Mouse (Mus musculus) liver, embryonic 15.5 days (tissue): ENCODE data around the gene Dusp2. TPM values are rescaled to one million over a fixed set of nuclear protein-coding genes. Genes with fewer than 3 reads are reported as not detected.

Experiments used
- ATAC-seq: fragments of 200-750 bp; cut with Nextera tagmentation; 2 replicates; pipeline ENCODE4 v1.8.0; 2017; ENCODE audit warnings: moderate number of reproducible peaks, mild to moderate bottlenecking, moderate library complexity; ENCODE audit not compliant: insufficient read depth
- H3K27ac ChIP-seq: fragments of 300-500 bp; sonication (generic); replicated peaks from 2 replicates; pipeline ENCODE4 v1.5.1; 2015; ENCODE audit warnings: mild to moderate bottlenecking, inconsistent platforms
- H3K27me3 ChIP-seq: fragments of 300-500 bp; sonication (generic); 2 replicates; pipeline ENCODE4 v1.6.1; 2015; ENCODE audit warnings: mild to moderate bottlenecking, inconsistent platforms
- H3K36me3 ChIP-seq: fragments of 300-500 bp; sonication (generic); replicated peaks from 2 replicates; pipeline ENCODE4 v1.6.1; 2015; ENCODE audit warnings: moderate library complexity, mild to moderate bottlenecking, inconsistent platforms
- H3K4me1 ChIP-seq: fragments of 300-500 bp; sonication (generic); replicated peaks from 2 replicates; pipeline ENCODE4 v1.6.1; 2015; ENCODE audit warnings: inconsistent platforms
- H3K4me2 ChIP-seq: fragments of 300-500 bp; sonication (generic); 2 replicates; pipeline ENCODE4 v1.6.1; 2015; ENCODE audit warnings: moderate library complexity, mild to moderate bottlenecking, inconsistent platforms
- H3K4me3 ChIP-seq: fragments of 300-500 bp; sonication (generic); replicated peaks from 2 replicates; pipeline ENCODE4 v1.5.1; 2015; ENCODE audit warnings: mild to moderate bottlenecking, inconsistent platforms
- H3K9ac ChIP-seq: fragments of 300-500 bp; sonication (generic); 2 replicates; pipeline ENCODE4 v1.6.1; 2015; ENCODE audit warnings: moderate library complexity, mild to moderate bottlenecking, inconsistent platforms
- H3K9me3 ChIP-seq: fragments of 300-500 bp; sonication (generic); replicated peaks from 2 replicates; pipeline ENCODE4 v1.6.1; 2016; ENCODE audit warnings: inconsistent platforms
- WGBS: fragments of 180-500 bp; shearing (Covaris S2); methylation state at CpG from one replicate; pipeline ENCODE4 v1.1.7; 2015; ENCODE audit warnings: mixed read lengths; ENCODE audit not compliant: insufficient replicate concordance; 5-methylcytosine and 5-hydroxymethylcytosine counted together
- polyA plus RNA-seq: library from polyadenylated mRNA; unstranded; fragments of >200 nt; fragmentation: Nextera tagmentation; extraction: Ambion mirVana; gene quantifications from 2 replicates; pipeline ENCODE4 v1.2.1, GENCODE M21; 2015

The Dusp2 gene
- polyA plus RNA-seq, 1 experiment from 2014 or later, result 2.6 TPM

- H3K9ac ChIP-seq, result no peak overlapping the region
- WGBS, result 71% methylated on average over 1 of the region's 1 CpGs
- H3K36me3 ChIP-seq, result no peaks in the 10 kb centered on the region
- H3K4me3 ChIP-seq, result no peak overlapping the region
- H3K9me3 ChIP-seq, result no peaks in the 10 kb centered on the region
- no peak overlapping the region for H3K4me2 ChIP-seq
- peaks cover 12% of the 10 kb centered on the region for H3K4me1 ChIP-seq
- no peak overlapping the region for H3K27ac ChIP-seq
- no peak for ATAC-seq
- H3K27me3 ChIP-seq, result no peaks in the 10 kb centered on the region
These were observed 12.3 kb upstream of the Dusp2 start for GRCm38 (mm10) chr2:127323667-127324066.

DNA sequence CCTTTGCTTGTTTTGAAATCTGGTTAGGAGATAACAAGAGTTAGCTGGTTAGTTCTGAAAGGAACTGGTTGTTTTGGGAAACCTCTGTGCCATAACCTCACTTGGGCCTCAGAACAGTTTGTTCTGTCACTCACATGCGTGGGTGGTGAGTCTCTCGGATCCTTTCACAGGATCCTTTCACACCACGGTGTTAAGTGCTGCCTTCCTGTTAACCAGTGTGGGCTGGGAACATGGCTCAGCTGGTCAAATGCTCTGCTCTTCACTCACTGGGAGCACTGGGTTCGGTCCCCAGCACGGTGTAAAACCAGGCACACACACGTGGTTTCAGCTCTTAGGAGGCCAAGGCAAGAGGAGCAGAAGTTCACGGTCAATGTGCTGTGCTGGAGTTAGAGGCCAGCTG, 11.5 kb upstream of the Dusp2 start:
- Histone ChIP-seq H3K27me3 (no peaks in the 10 kb centered on the region), H3K9me3 (no peaks in the 10 kb centered on the region), H3K4me2 (no peak overlapping the region), H3K36me3 (no peaks in the 10 kb centered on the region), H3K27ac (no peak overlapping the region), H3K4me3 (no peak overlapping the region), H3K9ac (no peak overlapping the region), H3K4me1 (peaks cover 19% of the 10 kb centered on the region)
- 32% methylated on average over 7 of the region's 7 CpGs for WGBS
- ATAC-seq, result no peak

DNA sequence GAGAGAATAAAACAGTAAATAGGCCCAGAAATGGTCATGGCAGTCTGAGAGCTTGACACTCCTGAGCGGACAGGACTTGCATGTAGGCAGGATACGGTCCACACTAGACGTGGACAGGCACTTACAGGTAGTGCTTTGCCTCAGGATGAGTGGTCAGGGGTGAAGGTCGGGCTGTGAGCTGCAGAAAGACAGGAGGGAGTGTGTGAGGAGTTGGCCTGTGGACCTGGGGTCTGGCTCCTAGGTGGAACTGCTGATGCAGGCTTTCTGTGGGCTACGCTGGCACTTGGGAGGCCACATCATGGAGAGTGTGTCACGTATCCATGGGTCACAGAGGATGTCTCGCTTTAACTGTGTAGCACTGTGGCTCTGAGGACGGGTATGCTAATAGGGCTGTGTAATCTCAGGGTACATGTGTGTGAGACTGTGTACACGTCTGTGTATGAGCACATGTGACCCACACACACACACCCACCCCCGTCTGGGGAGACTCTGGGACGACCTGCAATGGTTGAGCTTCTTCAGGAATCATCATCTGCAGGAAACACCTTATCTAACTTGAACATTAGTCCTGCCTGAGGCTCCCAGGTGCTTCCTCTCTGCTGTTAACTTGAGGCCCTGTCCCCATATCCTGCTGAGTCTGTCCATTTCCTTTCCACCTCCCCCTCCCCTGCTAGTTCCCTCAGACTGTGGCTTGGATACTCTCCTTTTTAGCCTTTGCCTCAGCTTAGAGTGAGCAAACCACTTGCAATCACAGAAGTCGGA, 7.7 kb upstream of the Dusp2 start:
- Histone ChIP-seq H3K9me3 (no peaks in the 10 kb centered on the region), H3K4me2 (no peak overlapping the region), H3K9ac (no peak overlapping the region), H3K27me3 (peaks cover 5% of the 10 kb centered on the region; the same call in 1 of the 2 replicates), H3K27ac (no peak overlapping the region), H3K4me3 (no peak overlapping the region), H3K36me3 (no peaks in the 10 kb centered on the region), H3K4me1 (peaks cover 15% of the 10 kb centered on the region)
- peak; percentile 62; the same call in 1 of the 2 replicates for ATAC-seq
- 21% methylated on average over 12 of the region's 12 CpGs for WGBS

DNA sequence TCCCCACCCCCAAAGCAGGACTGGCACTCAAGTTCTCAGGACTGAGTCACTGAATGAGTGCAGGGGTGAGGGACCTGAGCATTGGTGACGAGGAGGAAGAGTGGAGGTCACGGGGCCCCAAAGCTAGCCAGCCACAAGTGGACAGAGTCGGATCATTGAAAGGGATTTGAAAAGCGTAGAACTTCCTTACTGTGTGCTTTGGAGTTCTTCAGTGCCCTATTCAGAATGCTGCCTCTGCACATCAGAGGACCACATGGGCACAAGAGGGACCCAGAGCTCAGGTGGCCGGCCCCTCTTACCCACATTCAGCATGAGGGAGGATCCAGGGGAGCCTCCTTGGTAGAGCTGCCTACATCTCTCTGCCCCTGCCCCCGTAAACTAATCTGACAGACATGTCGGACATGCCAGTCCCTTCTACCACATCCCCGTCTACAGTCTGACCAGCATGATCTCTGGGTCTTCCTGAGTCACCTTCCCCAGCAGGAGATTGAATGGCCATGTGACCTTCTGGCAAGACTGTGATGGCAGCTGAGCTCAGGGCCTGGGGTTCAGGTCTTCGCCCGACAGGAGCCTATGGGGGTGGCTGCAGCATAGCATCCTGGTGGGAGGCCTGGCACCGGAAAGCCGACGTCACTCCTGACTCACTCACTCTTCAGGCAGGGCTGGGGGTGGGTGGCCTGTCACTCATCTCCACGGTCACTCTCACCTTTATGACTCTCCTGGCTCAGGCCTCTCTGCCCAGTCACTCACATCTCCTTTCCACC, 3.0 kb upstream of the Dusp2 start:
- 58% methylated on average over 14 of the region's 14 CpGs for WGBS
- Histone ChIP-seq H3K4me2 (no peak overlapping the region), H3K4me1 (peaks cover 56% of the 10 kb centered on the region), H3K27ac (no peak overlapping the region), H3K9ac (no peak overlapping the region), H3K36me3 (no peaks in the 10 kb centered on the region), H3K27me3 (peaks cover 52% of the 10 kb centered on the region), H3K4me3 (no peak overlapping the region), H3K9me3 (no peaks in the 10 kb centered on the region)
- no peak for ATAC-seq

DNA sequence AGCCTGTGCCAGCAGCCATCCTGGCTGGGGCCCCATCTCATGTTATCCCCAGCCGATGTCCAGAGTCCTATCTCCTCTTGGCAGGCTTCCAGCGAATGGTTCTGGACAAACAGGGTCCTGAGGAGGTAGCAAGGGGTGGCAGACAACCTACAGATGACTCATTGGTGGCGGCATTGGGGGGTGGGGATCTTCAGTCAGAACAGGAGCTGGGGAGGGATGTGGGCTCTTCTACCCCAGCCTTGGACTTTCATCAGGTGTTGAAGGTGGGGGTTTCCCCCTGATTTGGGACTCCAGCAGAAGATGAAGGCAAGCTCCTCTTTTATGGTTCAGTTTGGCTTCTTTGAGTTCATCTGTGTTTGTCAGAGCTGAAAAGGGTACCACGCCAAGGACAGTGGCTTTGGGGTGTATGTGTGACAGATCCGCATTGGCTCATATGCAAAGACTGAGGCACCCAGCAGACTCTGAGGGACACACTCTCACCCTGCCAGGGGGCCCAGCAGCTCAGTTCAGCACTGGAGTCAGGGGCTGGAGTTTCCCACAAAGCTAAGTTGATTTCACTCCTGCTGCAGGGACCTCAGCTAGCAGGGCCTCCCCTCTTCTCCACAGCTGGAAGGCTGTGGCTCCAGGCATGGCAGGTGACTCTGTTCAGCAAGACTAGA, 1.9 kb upstream of the Dusp2 start:
- Histone ChIP-seq H3K4me1 (peaks cover 54% of the 10 kb centered on the region), H3K9ac (no peak overlapping the region)
- ATAC-seq, result no peak

DNA sequence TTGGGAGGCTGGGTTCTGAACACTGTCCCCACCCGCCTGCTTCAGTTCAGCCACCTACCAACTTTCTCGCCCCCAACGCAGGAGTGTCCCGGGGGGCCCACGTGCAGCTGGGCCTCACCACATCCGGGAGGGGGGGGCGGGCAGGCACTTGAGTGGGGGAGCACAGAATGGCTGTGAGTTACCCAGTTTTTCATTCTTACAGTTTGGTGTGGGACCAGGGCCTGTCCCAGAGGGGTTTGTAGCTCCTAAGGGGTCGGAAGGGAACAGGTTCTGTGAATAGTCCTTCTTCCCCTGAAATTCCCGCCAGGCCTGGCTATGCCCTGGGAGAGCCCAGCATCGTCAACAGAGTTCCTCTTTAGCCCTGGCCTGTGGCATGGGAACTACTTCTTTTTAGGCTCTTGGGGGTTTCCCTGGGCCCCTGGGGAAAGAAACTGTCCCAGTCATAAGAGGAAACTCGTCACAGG, 849 bp upstream of the Dusp2 start:
- Histone ChIP-seq H3K4me3 (no peak overlapping the region), H3K36me3 (no peaks in the 10 kb centered on the region), H3K27me3 (peaks cover 56% of the 10 kb centered on the region), H3K9ac (no peak overlapping the region), H3K4me1 (peaks cover 50% of the 10 kb centered on the region), H3K4me2 (peak overlapping the region; percentile 75), H3K9me3 (no peaks in the 10 kb centered on the region), H3K27ac (no peak overlapping the region)
- 12% methylated on average over 11 of the region's 11 CpGs for WGBS
- no peak for ATAC-seq

More for the DNA sequence above, 1.9 kb upstream of the Dusp2 start:
- 38% methylated on average over 5 of the region's 5 CpGs for WGBS
- Histone ChIP-seq H3K4me3 (no peak overlapping the region), H3K27ac (no peak overlapping the region), H3K9me3 (no peaks in the 10 kb centered on the region), H3K27me3 (peaks cover 56% of the 10 kb centered on the region), H3K4me2 (no peak overlapping the region), H3K36me3 (no peaks in the 10 kb centered on the region)

DNA sequence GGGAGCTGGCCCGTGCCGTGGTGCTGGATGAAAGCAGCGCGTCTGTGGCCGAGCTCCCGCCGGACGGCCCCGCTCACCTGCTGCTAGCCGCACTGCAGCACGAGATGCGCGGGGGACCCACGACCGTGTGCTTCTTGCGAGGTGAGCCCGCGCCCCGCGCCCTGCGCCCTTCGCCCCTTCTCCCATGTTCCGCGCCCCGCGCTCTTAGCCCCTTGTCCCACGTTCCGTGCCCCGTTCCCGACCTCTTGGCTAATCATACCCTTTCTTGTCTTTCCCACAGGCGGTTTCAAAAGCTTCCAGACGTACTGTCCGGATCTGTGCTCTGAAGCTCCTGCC, 506 bp downstream of the Dusp2 start:
- Histone ChIP-seq H3K4me1 (peaks cover 50% of the 10 kb centered on the region), H3K27me3 (peaks cover 56% of the 10 kb centered on the region), H3K27ac (no peak overlapping the region), H3K9me3 (no peaks in the 10 kb centered on the region), H3K36me3 (no peaks in the 10 kb centered on the region), H3K4me3 (peak overlapping the region; percentile 53), H3K4me2 (peak overlapping the region; percentile 75), H3K9ac (peak overlapping the region; percentile 32; the same call in 1 of the 2 replicates)
- WGBS, result 1% methylated on average over 33 of the region's 33 CpGs
- ATAC-seq, result no peak; the same call in 1 of the 2 replicates

DNA sequence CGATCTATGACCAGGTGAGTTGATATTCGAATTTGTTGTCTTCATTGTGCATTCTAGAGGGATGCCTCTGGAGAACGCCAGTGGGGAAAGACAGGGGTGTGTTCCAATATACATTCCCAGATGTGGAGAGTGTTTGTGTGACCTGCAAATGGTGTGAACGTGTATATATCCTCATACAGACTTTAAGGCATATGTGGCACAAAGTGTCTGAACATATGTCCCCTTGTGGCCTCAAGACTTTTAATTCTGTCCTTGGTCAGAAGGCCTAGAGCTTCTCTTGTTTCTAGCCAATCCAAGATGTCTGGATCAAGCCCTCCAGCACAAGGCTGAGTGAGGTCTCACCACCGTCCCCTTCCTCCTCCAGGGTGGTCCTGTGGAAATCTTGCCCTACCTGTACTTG, 926 bp downstream of the Dusp2 start:
- Histone ChIP-seq H3K27me3 (peaks cover 56% of the 10 kb centered on the region), H3K4me1 (peaks cover 50% of the 10 kb centered on the region), H3K4me2 (peak overlapping the region; percentile 75), H3K27ac (no peak overlapping the region), H3K9ac (no peak overlapping the region), H3K4me3 (peak overlapping the region; percentile 53), H3K36me3 (no peaks in the 10 kb centered on the region), H3K9me3 (no peaks in the 10 kb centered on the region)
- WGBS, result 13% methylated on average over 5 of the region's 5 CpGs
- ATAC-seq, result no peak

GRCm38 (mm10) chr2:127337531-127337930, 1.6 kb downstream of the Dusp2 start:
- Histone ChIP-seq H3K9me3 (no peaks in the 10 kb centered on the region), H3K9ac (no peak overlapping the region), H3K4me1 (peaks cover 50% of the 10 kb centered on the region), H3K27me3 (peaks cover 61% of the 10 kb centered on the region), H3K36me3 (no peaks in the 10 kb centered on the region), H3K4me2 (peak overlapping the region; percentile 75), H3K27ac (no peak overlapping the region), H3K4me3 (peak overlapping the region; percentile 53)
- ATAC-seq, result no peak
- 9% methylated on average over 11 of the region's 11 CpGs for WGBS

GRCm38 (mm10) chr2:127338012-127338411, 2.1 kb downstream of the Dusp2 start:
- no peak overlapping the region for H3K9ac ChIP-seq
- peak overlapping the region; percentile 75 for H3K4me2 ChIP-seq
- peaks cover 50% of the 10 kb centered on the region for H3K4me1 ChIP-seq
- H3K27me3 ChIP-seq, result peaks cover 59% of the 10 kb centered on the region
- no peaks in the 10 kb centered on the region for H3K9me3 ChIP-seq
- H3K4me3 ChIP-seq, result peak overlapping the region; percentile 53; the same call in 1 of the 2 replicates
- no peak overlapping the region for H3K27ac ChIP-seq
- 39% methylated on average over 7 of the region's 7 CpGs for WGBS
- no peaks in the 10 kb centered on the region for H3K36me3 ChIP-seq
- no peak for ATAC-seq

DNA sequence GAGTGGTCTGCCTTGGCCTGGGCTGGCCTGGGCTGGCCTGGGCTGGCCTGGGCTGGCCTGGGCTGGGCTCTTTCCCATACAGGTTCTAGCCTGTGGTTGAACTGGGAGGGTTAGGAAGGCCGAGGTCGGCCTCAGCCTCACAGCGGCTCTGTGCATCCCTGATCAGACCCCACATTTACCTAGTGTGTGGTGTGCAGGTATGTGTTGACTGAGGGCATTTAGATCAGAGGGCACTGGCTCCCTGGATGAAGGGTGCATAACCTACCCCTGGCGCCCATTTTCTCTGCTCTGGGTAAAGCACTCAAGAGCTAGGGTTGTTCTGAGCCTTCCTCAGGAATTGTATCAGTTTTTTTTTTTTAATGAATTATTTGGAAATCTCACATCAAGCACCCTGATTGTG, 2.5 kb downstream of the Dusp2 start, which contains the start of gene Astl:
TSS of gene Astl (plus strand) at position 224 of the 400 bp plus-strand sequence.
- H3K27me3 ChIP-seq, result peaks cover 55% of the 10 kb centered on the region
- peak within 1 kb of the TSS; percentile 75 for H3K4me2 ChIP-seq
- no peaks in the 10 kb centered on the region for H3K9me3 ChIP-seq
- peaks cover 50% of the 10 kb centered on the region for H3K4me1 ChIP-seq
- ATAC-seq, result no peak
- 52% methylated on average over 4 of the region's 4 CpGs for WGBS
- H3K27ac ChIP-seq, result no peak within 1 kb of the TSS
- no peak within 1 kb of the TSS for H3K9ac ChIP-seq
- H3K36me3 ChIP-seq, result no peaks in the 10 kb centered on the region
- H3K4me3 ChIP-seq, result peak within 1 kb of the TSS; percentile 53; the same call in 1 of the 2 replicates
